Mouse (Mus musculus): ENCODE measurements around the gene Fgf5. TPM values are rescaled to one million over a fixed set of nuclear protein-coding genes. Genes with fewer than 3 reads are reported as not detected.

Gene Fgf5
- polyA plus RNA-seq, 1 experiment from 2014 or later = not detected

- DNase-seq (ENCODE audit: low spot score) = no peak
Observed at GRCm38 (mm10) chr5:98300079-98300478, 46.1 kb downstream of the Fgf5 start.

- no peak for DNase-seq (ENCODE audit: low spot score)
Observed at GRCm38 (mm10) chr5:98305673-98306072, 51.7 kb downstream of the Fgf5 start.

- no peak for DNase-seq (ENCODE audit: low spot score)
Observed at GRCm38 (mm10) chr5:98306528-98306927, 52.5 kb downstream of the Fgf5 start.

GRCm38 (mm10) chr5:98326625-98327024, 72.6 kb downstream of the Fgf5 start:
- DNase-seq (ENCODE audit: low spot score) = no peak

Other genes with a start within 250 kb of the Fgf5 start
- 6.5 and 7.0 TPM in 2 replicates for gene Antxr2, start 223.1 kb upstream of the Fgf5 start, polyA plus RNA-seq (2015; fragmentation: Nextera tagmentation; extraction: Ambion mirVana)
- gene Prdm8, start 87.0 kb upstream of the Fgf5 start, polyA plus RNA-seq (2015; fragmentation: Nextera tagmentation; extraction: Ambion mirVana) = not detected in 2 replicates
- gene Cfap299, start 75.1 kb downstream of the Fgf5 start, polyA plus RNA-seq (2015; fragmentation: Nextera tagmentation; extraction: Ambion mirVana) = 0.40 and 0.55 TPM in 2 replicates